Mouse (Mus musculus) lung, embryonic 16.5 days (tissue): Measurements from ENCODE around the gene Tnrc6a. TPM values are rescaled to one million over a fixed set of nuclear protein-coding genes. Genes with fewer than 3 reads are reported as not detected.

Source experiments
- ATAC-seq: fragments of 200-750 bp; cut with Nextera tagmentation; 2 replicates; pipeline ENCODE4 v1.8.0; 2017; ENCODE audit warnings: low read depth, mild to moderate bottlenecking, moderate library complexity
- H3K27ac ChIP-seq: fragments of 300-500 bp; sonication (generic); 2 replicates; pipeline ENCODE4 v1.5.1; 2014; ENCODE audit warnings: mild to moderate bottlenecking, control low read depth, low read length
- H3K27me3 ChIP-seq: fragments of 300-500 bp; sonication (generic); 2 replicates; pipeline ENCODE4 v1.6.1; 2014; ENCODE audit warnings: low read depth, low read length, mixed read lengths; ENCODE audit not compliant: control insufficient read depth, insufficient read depth
- H3K36me3 ChIP-seq: fragments of 300-500 bp; sonication (generic); 2 replicates; pipeline ENCODE4 v1.6.1; 2014; ENCODE audit warnings: low read length; ENCODE audit not compliant: control insufficient read depth, insufficient read depth
- H3K4me1 ChIP-seq: fragments of 300-500 bp; sonication (generic); replicated peaks from 2 replicates; pipeline ENCODE4 v1.6.1; 2014; ENCODE audit warnings: low read length, mixed read lengths; ENCODE audit not compliant: control insufficient read depth, insufficient read depth
- H3K4me2 ChIP-seq: fragments of 300-500 bp; sonication (generic); 2 replicates; pipeline ENCODE4 v1.6.1; 2014; ENCODE audit warnings: low read depth, low read length, control low read depth
- H3K4me3 ChIP-seq: fragments of 300-500 bp; sonication (generic); 2 replicates; pipeline ENCODE4 v1.5.1; 2014; ENCODE audit warnings: mild to moderate bottlenecking, low read length, control low read depth
- H3K9ac ChIP-seq: fragments of 300-500 bp; sonication (generic); 2 replicates; pipeline ENCODE4 v1.6.1; 2014; ENCODE audit warnings: low read length, control low read depth
- H3K9me3 ChIP-seq: fragments of 300-500 bp; sonication (generic); 2 replicates; pipeline ENCODE4 v1.6.1; 2016; ENCODE audit warnings: low read length; ENCODE audit not compliant: control insufficient read depth
- WGBS: fragments of 180-500 bp; shearing (Covaris S2); extraction: QIAGEN DNeasy Blood & Tissue Kit; methylation state at CpG from one replicate; pipeline ENCODE4 v1.1.7; 2014; 5-methylcytosine and 5-hydroxymethylcytosine counted together
- polyA plus RNA-seq: library from polyadenylated mRNA; unstranded; fragments of >200 nt; fragmentation: Nextera tagmentation; extraction: Ambion mirVana; gene quantifications from 2 replicates; pipeline ENCODE4 v1.2.1, GENCODE M21; 2015

Gene Tnrc6a
- polyA plus RNA-seq, 1 experiment from 2014 or later: 41.9 TPM

- no peak overlapping the region for H3K27ac ChIP-seq
- 74% methylated on average over 4 of the region's 4 CpGs for WGBS
- no peak overlapping the region for H3K4me3 ChIP-seq
- H3K36me3 ChIP-seq: no peaks in the 10 kb centered on the region
- no peak overlapping the region for H3K9ac ChIP-seq
- H3K4me2 ChIP-seq: no peak overlapping the region
- no peaks in the 10 kb centered on the region for H3K27me3 ChIP-seq
- no peak for ATAC-seq
- no peaks in the 10 kb centered on the region for H3K9me3 ChIP-seq
- H3K4me1 ChIP-seq: no peaks in the 10 kb centered on the region
These were observed 6.5 kb upstream of the Tnrc6a start for GRCm38 (mm10) chr7:123117209-123117608.

GRCm38 (mm10) chr7:123120516-123120915, 3.2 kb upstream of the Tnrc6a start:
- Histone ChIP-seq H3K9ac (no peak overlapping the region), H3K9me3 (no peaks in the 10 kb centered on the region), H3K27ac (no peak overlapping the region), H3K4me1 (peaks cover 6% of the 10 kb centered on the region), H3K27me3 (no peaks in the 10 kb centered on the region), H3K4me3 (no peak overlapping the region), H3K4me2 (no peak overlapping the region), H3K36me3 (no peaks in the 10 kb centered on the region)
- 85% methylated on average over 7 of the region's 7 CpGs for WGBS
- no peak for ATAC-seq

GRCm38 (mm10) chr7:123124299-123124716, 623 bp downstream of the Tnrc6a start:
- H3K4me3 ChIP-seq: peak overlapping the region; percentile 89
- peak overlapping the region; percentile 98 for H3K27ac ChIP-seq
- H3K4me1 ChIP-seq: peaks cover 27% of the 10 kb centered on the region
- peak overlapping the region; percentile 98 for H3K9ac ChIP-seq
- 0% methylated on average over 26 of the region's 45 CpGs for WGBS
- H3K36me3 ChIP-seq: peaks cover 2% of the 10 kb centered on the region; the same call in 1 of the 2 replicates
- peak; percentile 78 for ATAC-seq
- H3K27me3 ChIP-seq: no peaks in the 10 kb centered on the region
- peak overlapping the region; percentile 68 for H3K4me2 ChIP-seq
- H3K9me3 ChIP-seq: no peaks in the 10 kb centered on the region

GRCm38 (mm10) chr7:123124735-123125181, 1.1 kb downstream of the Tnrc6a start:
- H3K27me3 ChIP-seq: no peaks in the 10 kb centered on the region
- H3K36me3 ChIP-seq: peaks cover 2% of the 10 kb centered on the region; the same call in 1 of the 2 replicates
- under 1% methylated on average over 16 of the region's 16 CpGs for WGBS
- peak; percentile 12; the same call in 1 of the 2 replicates for ATAC-seq
- H3K27ac ChIP-seq: no peak overlapping the region
- H3K4me2 ChIP-seq: peak overlapping the region; percentile 68
- peak overlapping the region; percentile 89 for H3K4me3 ChIP-seq
- H3K9me3 ChIP-seq: no peaks in the 10 kb centered on the region
- peaks cover 28% of the 10 kb centered on the region for H3K4me1 ChIP-seq
- H3K9ac ChIP-seq: peak overlapping the region; percentile 98

GRCm38 (mm10) chr7:123126056-123126455, 2.4 kb downstream of the Tnrc6a start:
- no peak for ATAC-seq
- Histone ChIP-seq H3K27me3 (no peaks in the 10 kb centered on the region), H3K27ac (no peak overlapping the region), H3K4me3 (no peak overlapping the region), H3K4me2 (no peak overlapping the region), H3K4me1 (peaks cover 30% of the 10 kb centered on the region), H3K9me3 (no peaks in the 10 kb centered on the region), H3K36me3 (peaks cover 2% of the 10 kb centered on the region; the same call in 1 of the 2 replicates), H3K9ac (no peak overlapping the region)
- WGBS: 30% methylated on average over 4 of the region's 4 CpGs

- no peak overlapping the region for H3K9ac ChIP-seq
- WGBS: 71% methylated on average over 1 of the region's 1 CpGs
- ATAC-seq: no peak
These were observed 3.6 kb downstream of the Tnrc6a start for GRCm38 (mm10) chr7:123127301-123127700.

GRCm38 (mm10) chr7:123127981-123128380, 4.3 kb downstream of the Tnrc6a start:
- no peak overlapping the region for H3K4me3 ChIP-seq
- H3K4me1 ChIP-seq: peaks cover 30% of the 10 kb centered on the region
- H3K9me3 ChIP-seq: no peaks in the 10 kb centered on the region
- 10% methylated on average over 1 of the region's 1 CpGs for WGBS
- H3K27ac ChIP-seq: no peak overlapping the region
- ATAC-seq: no peak
- no peak overlapping the region for H3K9ac ChIP-seq
- H3K36me3 ChIP-seq: peaks cover 2% of the 10 kb centered on the region; the same call in 1 of the 2 replicates
- H3K27me3 ChIP-seq: no peaks in the 10 kb centered on the region
- no peak overlapping the region for H3K4me2 ChIP-seq

More at GRCm38 (mm10) chr7:123127301-123127700, 3.6 kb downstream of the Tnrc6a start:
- Histone ChIP-seq H3K4me1 (peaks cover 30% of the 10 kb centered on the region), H3K9me3 (no peaks in the 10 kb centered on the region), H3K4me3 (no peak overlapping the region), H3K27me3 (no peaks in the 10 kb centered on the region), H3K36me3 (peaks cover 2% of the 10 kb centered on the region; the same call in 1 of the 2 replicates), H3K27ac (no peak overlapping the region), H3K4me2 (no peak overlapping the region)

GRCm38 (mm10) chr7:123129061-123129460, 5.4 kb downstream of the Tnrc6a start:
- peaks cover 27% of the 10 kb centered on the region for H3K4me1 ChIP-seq
- peaks cover 2% of the 10 kb centered on the region; the same call in 1 of the 2 replicates for H3K36me3 ChIP-seq
- H3K4me3 ChIP-seq: no peak overlapping the region
- H3K9me3 ChIP-seq: no peaks in the 10 kb centered on the region
- WGBS: 57% methylated on average over 2 of the region's 2 CpGs
- H3K4me2 ChIP-seq: no peak overlapping the region
- no peak overlapping the region for H3K27ac ChIP-seq
- H3K9ac ChIP-seq: no peak overlapping the region
- ATAC-seq: no peak
- no peaks in the 10 kb centered on the region for H3K27me3 ChIP-seq

- Histone ChIP-seq H3K9me3 (no peaks in the 10 kb centered on the region), H3K4me2 (no peak overlapping the region), H3K4me3 (no peak overlapping the region), H3K27ac (no peak overlapping the region), H3K9ac (no peak overlapping the region), H3K4me1 (peaks cover 28% of the 10 kb centered on the region), H3K27me3 (no peaks in the 10 kb centered on the region), H3K36me3 (peaks cover 2% of the 10 kb centered on the region; the same call in 1 of the 2 replicates)
- ATAC-seq: no peak
- WGBS: 29% methylated on average over 2 of the region's 2 CpGs
These were observed 6.5 kb downstream of the Tnrc6a start for GRCm38 (mm10) chr7:123130198-123130597.
